Mouse (Mus musculus) bone marrow, adult 2 months (tissue): ENCODE data around the gene Cc2d1a. TPM values are rescaled to one million over a fixed set of nuclear protein-coding genes. Genes with fewer than 3 reads are reported as not detected.
A peak's percentile ranks its signal among the peaks of the same experiment; 100 is the strongest.

Experiments
- H3K27ac ChIP-seq: fragments of 200-500 bp; 2 replicates; pipeline ENCODE4 v1.5.1; 2012; ENCODE audit warnings: low read depth, mild to moderate bottlenecking, control low read depth, inconsistent platforms, low read length; ENCODE audit not compliant: control insufficient read depth, poor library complexity, insufficient read depth
- H3K4me1 ChIP-seq: fragments of 200-500 bp; 2 replicates; pipeline ENCODE4 v1.6.1; 2011; ENCODE audit warnings: low read length; ENCODE audit not compliant: control insufficient read depth, insufficient read depth
- H3K4me3 ChIP-seq: fragments of 200-500 bp; replicated peaks from 2 replicates; pipeline ENCODE3; 2011; ENCODE audit warnings: mild to moderate bottlenecking, low read depth, low read length, control low read depth; ENCODE audit not compliant: control insufficient read depth
- CTCF ChIP-seq: fragments of 200-500 bp; IDR thresholded peaks from 2 replicates; pipeline ENCODE4 v1.5.1; 2011; ENCODE audit warnings: low read length, control low read depth; ENCODE audit not compliant: control insufficient read depth, insufficient read depth
- POLR2A ChIP-seq: fragments of 200-500 bp; IDR thresholded peaks from 2 replicates; pipeline ENCODE4 v1.6.1; 2011; ENCODE audit warnings: low read depth, mild to moderate bottlenecking, control low read depth, low read length, borderline replicate concordance; ENCODE audit not compliant: control insufficient read depth
- WGBS: fragments of 180-500 bp; shearing (Covaris S2); methylation state at CpG from one replicate; pipeline ENCODE4 v1.1.7; 2018; 5-methylcytosine and 5-hydroxymethylcytosine counted together
- polyA plus RNA-seq: library from polyadenylated mRNA; stranded (reverse); fragments of >200 nt; gene quantifications from 2 replicates; pipeline ENCODE4 v1.2.4, GENCODE M21; 2011; ENCODE audit warnings: low replicate concordance; ENCODE audit not compliant: missing spikeins, insufficient read depth, insufficient read length

The Cc2d1a gene
- polyA plus RNA-seq, 1 experiment = 18.5 TPM

- Histone ChIP-seq H3K4me1 (no peaks in the 10 kb centered on the region; the same call in 1 of the 2 replicates), H3K4me3 (peak within 1 kb of the TSS; percentile 76), H3K27ac (peak within 1 kb of the TSS; percentile 3; the same call in 1 of the 2 replicates)
- WGBS = 11% methylated on average over 42 of the region's 42 CpGs
- no peak for TF ChIP-seq CTCF
- peak; percentile 53; the same call in 1 of the 2 replicates for TF ChIP-seq POLR2A
These were observed 42.8 kb downstream of the Cc2d1a start, which contains the start of gene Dcaf15 for GRCm38 (mm10) chr8:84104697-84105609. Dcaf15 (minus strand) TSS chr8:84104768.

GRCm38 (mm10) chr8:84104221-84104620 lies 43.5 kb downstream of the Cc2d1a start:
- Histone ChIP-seq H3K4me1 (no peaks in the 10 kb centered on the region; the same call in 1 of the 2 replicates), H3K27ac (no peak overlapping the region), H3K4me3 (peak overlapping the region; percentile 76)
- under 1% methylated on average over 28 of the region's 29 CpGs for WGBS
- TF ChIP-seq POLR2A = no peak
- TF ChIP-seq CTCF = peak; percentile 44; the same call in 1 of the 2 replicates

- no peak for TF ChIP-seq POLR2A
- no peak for TF ChIP-seq CTCF
- Histone ChIP-seq H3K4me1 (no peaks in the 10 kb centered on the region; the same call in 1 of the 2 replicates), H3K27ac (no peak overlapping the region), H3K4me3 (peak overlapping the region; percentile 76)
- WGBS = 19% methylated on average over 3 of the region's 3 CpGs
These were observed 44.1 kb downstream of the Cc2d1a start for GRCm38 (mm10) chr8:84103601-84104000.

- H3K4me3 ChIP-seq = no peak overlapping the region
- no peaks in the 10 kb centered on the region; the same call in 1 of the 2 replicates for H3K4me1 ChIP-seq
- no peak overlapping the region for H3K27ac ChIP-seq
- 90% methylated on average over 25 of the region's 25 CpGs for WGBS
- no peak for TF ChIP-seq POLR2A
- no peak for TF ChIP-seq CTCF
These were observed 46.1 kb downstream of the Cc2d1a start for GRCm38 (mm10) chr8:84101476-84102270.

- no peak overlapping the region for H3K4me3 ChIP-seq
- H3K27ac ChIP-seq = no peak overlapping the region
- 92% methylated on average over 7 of the region's 7 CpGs for WGBS
- TF ChIP-seq CTCF = no peak
- TF ChIP-seq POLR2A = no peak
- no peaks in the 10 kb centered on the region for H3K4me1 ChIP-seq
These were observed 49.4 kb downstream of the Cc2d1a start for GRCm38 (mm10) chr8:84098376-84098775.

- no peak overlapping the region for H3K4me3 ChIP-seq
- WGBS = 81% methylated on average over 8 of the region's 8 CpGs
- H3K4me1 ChIP-seq = no peaks in the 10 kb centered on the region
- TF ChIP-seq CTCF (no peak), POLR2A (no peak)
- H3K27ac ChIP-seq = no peak overlapping the region
These were observed 51.7 kb downstream of the Cc2d1a start for GRCm38 (mm10) chr8:84096061-84096460.

GRCm38 (mm10) chr8:84090585-84090984 lies 57.2 kb downstream of the Cc2d1a start:
- Histone ChIP-seq H3K4me3 (no peak overlapping the region), H3K4me1 (no peaks in the 10 kb centered on the region), H3K27ac (no peak overlapping the region)
- TF ChIP-seq CTCF (no peak), POLR2A (no peak)
- WGBS = 84% methylated on average over 8 of the region's 8 CpGs

GRCm38 (mm10) chr8:84089277-84089676 lies 58.5 kb downstream of the Cc2d1a start:
- no peak overlapping the region for H3K27ac ChIP-seq
- TF ChIP-seq POLR2A = no peak
- no peak for TF ChIP-seq CTCF
- H3K4me3 ChIP-seq = no peak overlapping the region
- no peaks in the 10 kb centered on the region for H3K4me1 ChIP-seq
- 84% methylated on average over 9 of the region's 9 CpGs for whole genome bisulfite sequencing
